Mouse (Mus musculus): ENCODE measurements around the gene 1190002N15Rik.

1190002N15Rik gene

GRCm38 (mm10) chr9:94534226-94534625, 3.7 kb downstream of the 1190002N15Rik start:
- in situ Hi-C loops (cut with MboI; ENCODE audit: low pct_unique_long_range_greater_than_20kb in 1 of 2, low sequenced_read_pairs in 2 of 2, unreplicated experiment in 1 of 2), result no loop called here

DNA sequence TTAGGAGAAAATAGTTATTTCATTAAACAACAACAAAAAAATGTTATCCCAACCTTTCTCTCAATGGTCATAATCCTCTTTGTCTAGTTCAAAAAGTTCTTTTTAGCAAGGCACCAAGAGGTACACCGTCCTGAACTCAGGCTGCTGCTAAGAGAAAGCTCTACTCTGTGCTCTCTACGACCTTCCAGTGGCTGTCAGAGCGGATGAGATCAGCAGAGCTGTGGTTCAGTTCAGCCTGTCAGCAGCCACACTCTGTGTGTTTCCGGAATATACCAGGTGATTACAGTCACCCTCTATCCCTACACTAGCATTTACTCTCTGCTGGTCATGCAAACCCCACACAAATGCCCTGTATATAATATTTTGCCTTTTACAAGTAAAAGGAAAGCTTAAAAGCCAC, 4.2 kb downstream of the 1190002N15Rik start:
- in situ Hi-C loops (cut with MboI; ENCODE audit: low pct_unique_long_range_greater_than_20kb in 1 of 2, low sequenced_read_pairs in 2 of 2, unreplicated experiment in 1 of 2), result no loop called here

DNA sequence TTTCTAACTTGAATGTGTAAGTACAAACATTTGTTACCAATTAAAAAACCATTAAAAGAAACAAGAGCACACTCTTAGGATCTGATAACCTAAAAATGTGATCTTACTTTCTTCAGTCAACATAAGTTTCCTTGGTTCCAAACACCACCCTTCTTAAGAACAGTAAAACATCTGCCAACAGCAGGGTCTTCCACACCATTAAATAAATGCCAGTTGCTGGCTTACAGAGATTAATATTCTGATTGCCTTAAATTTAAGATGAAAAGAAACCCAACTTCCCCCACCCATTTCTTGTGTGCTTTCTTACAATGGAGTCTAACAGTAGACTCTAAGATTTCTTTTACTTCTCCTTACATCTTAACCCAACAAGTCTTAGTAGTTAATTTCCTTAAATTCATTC, 7.9 kb downstream of the 1190002N15Rik start:
- in situ Hi-C loops (cut with MboI; ENCODE audit: low pct_unique_long_range_greater_than_20kb in 1 of 2, low sequenced_read_pairs in 2 of 2, unreplicated experiment in 1 of 2), result no loop called here

- in situ Hi-C loops (cut with MboI; ENCODE audit: low pct_unique_long_range_greater_than_20kb in 1 of 2, low sequenced_read_pairs in 2 of 2, unreplicated experiment in 1 of 2), result no loop called here
Measured at GRCm38 (mm10) chr9:94529146-94529746, 8.6 kb downstream of the 1190002N15Rik start.

- in situ Hi-C loops (cut with MboI; ENCODE audit: low pct_unique_long_range_greater_than_20kb in 1 of 2, low sequenced_read_pairs in 2 of 2, unreplicated experiment in 1 of 2), result no loop called here
Measured at GRCm38 (mm10) chr9:94526473-94526872, 11.4 kb downstream of the 1190002N15Rik start.

DNA sequence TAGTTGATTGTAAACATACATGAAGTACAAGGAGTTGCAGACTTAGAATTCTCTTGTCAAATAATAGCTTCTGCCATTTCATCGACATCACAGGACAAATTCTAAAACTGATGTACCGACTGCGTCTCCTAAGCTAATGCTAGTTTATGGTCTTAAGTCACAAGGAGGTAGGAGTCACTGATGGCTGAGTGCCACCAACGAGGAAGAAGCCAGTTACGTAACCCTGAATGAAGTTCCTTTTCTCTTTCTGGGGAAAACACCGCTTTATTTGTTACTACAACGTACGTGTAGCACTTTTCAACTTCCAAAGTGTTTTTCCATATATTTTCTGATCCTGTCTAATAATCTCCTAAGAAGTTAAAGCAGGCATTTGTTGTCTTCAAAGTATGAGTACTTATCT, 25.6 kb downstream of the 1190002N15Rik start:
- in situ Hi-C loops (cut with MboI; ENCODE audit: low pct_unique_long_range_greater_than_20kb in 1 of 2, low sequenced_read_pairs in 2 of 2, unreplicated experiment in 1 of 2), result no loop called here

DNA sequence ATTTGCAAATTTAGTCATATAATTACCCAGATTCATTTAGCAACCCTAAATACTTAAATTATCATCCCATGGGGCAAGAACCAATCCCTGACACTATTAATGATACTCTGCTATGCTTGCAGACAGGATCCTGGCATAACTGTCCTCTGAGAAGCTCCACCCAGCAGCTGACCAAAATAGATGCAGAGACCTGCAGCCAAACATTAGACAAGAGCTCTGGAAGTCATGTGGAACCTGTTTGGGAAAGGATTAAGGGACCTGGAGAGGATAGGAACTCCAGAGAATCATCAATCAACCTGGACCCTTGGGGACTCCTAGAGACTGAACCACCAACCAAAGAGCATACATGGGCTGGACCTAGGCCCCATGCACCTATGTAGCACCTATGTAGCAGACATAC, 26.7 kb downstream of the 1190002N15Rik start:
- in situ Hi-C loops (cut with MboI; ENCODE audit: low pct_unique_long_range_greater_than_20kb in 1 of 2, low sequenced_read_pairs in 2 of 2, unreplicated experiment in 1 of 2), result no loop called here

- in situ Hi-C loops (cut with MboI; ENCODE audit: low pct_unique_long_range_greater_than_20kb in 1 of 2, low sequenced_read_pairs in 2 of 2, unreplicated experiment in 1 of 2), result no loop called here
Measured at GRCm38 (mm10) chr9:94506980-94507379, 30.9 kb downstream of the 1190002N15Rik start.

GRCm38 (mm10) chr9:94491467-94491866, 46.4 kb downstream of the 1190002N15Rik start:
- in situ Hi-C loops (cut with MboI; ENCODE audit: low pct_unique_long_range_greater_than_20kb in 1 of 2, low sequenced_read_pairs in 2 of 2, unreplicated experiment in 1 of 2), result no loop called here

DNA sequence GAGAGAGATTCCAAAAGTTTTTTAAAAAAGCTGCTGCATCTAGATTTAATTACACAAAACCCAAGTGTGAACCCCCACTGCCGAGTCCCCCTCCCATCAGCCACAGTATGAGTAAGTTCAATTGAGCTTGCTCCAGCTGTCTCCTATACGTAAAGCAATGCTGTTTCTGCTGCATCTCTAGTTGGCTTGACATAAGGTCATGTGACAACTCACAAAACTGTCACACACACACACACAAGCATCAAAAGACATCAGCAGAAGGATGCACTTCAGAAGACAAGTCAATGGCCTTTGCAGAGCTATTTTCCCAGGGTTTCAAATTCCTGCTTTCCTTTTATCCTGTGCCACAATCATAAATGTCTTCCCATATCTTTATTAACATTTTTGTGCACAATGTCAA, 49.9 kb downstream of the 1190002N15Rik start:
- in situ Hi-C loops (cut with MboI; ENCODE audit: low pct_unique_long_range_greater_than_20kb in 1 of 2, low sequenced_read_pairs in 2 of 2, unreplicated experiment in 1 of 2), result no loop called here

DNA sequence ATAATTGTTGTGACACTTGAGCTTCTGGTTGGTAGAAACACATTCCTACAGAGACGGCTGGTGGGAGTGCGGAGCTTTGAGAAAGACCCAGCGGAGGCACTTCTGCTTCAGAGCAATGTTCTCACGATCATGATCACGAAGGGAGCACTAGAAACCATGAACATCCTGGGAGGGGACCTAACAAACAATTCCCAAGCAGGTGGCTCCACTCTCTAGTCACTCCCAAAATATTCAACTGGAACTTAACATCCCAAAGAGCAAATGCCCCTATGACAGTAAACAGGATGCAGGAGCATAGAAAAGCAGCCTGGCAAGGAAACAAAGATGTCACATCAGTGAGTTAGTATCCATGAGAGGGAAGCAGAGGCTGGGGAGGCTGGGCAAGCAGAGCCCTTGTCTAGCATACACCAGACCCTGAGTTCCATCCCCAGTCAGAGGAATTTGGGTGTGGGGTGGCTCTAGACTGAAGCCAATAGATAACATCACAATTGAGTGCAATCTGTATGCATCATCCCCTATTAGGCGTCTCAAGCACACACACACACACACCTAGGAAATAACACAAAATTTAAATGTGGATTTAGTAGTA, 54.5 kb downstream of the 1190002N15Rik start:
- in situ Hi-C loops (cut with MboI; ENCODE audit: low pct_unique_long_range_greater_than_20kb in 1 of 2, low sequenced_read_pairs in 2 of 2, unreplicated experiment in 1 of 2), result no loop called here

DNA sequence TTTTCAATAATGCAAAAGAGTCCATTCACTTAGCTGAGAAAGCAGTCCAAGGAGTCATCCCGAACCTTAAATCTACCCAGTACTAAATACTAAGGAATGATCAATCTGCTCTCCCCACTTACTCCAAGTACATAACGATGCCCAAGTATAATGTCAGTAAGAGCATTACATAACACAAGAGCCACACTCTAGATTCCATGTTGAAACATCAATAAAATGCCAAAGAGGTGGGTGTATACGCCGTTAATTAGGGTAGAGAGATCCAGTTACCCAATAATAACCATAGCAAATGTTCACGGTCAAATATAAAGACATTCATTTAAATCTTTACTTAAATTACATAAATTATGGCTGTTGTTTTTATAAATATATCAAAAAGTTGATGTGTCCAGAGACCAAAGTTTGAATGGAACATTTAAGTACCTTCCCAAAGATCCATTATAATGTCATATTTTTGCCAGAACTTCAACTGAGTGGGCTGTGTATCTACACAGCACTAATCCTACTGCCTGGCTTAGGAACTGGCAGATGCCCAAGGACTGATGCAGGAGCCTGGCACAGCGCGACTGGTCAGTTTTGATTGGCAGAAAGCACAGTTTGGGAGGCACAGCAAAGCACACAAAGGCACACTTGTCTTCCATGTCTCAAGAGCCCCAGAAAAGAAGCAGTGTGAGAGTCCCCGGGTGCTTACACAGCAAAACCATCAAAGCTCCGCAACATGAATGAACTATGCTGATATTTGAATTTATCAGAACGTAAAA, 55.5 kb downstream of the 1190002N15Rik start:
- in situ Hi-C loops (cut with MboI; ENCODE audit: low pct_unique_long_range_greater_than_20kb in 1 of 2, low sequenced_read_pairs in 2 of 2, unreplicated experiment in 1 of 2), result no loop called here

GRCm38 (mm10) chr9:94481057-94481456, 56.8 kb downstream of the 1190002N15Rik start:
- in situ Hi-C loops (cut with MboI; ENCODE audit: low pct_unique_long_range_greater_than_20kb in 1 of 2, low sequenced_read_pairs in 2 of 2, unreplicated experiment in 1 of 2), result no loop called here

GRCm38 (mm10) chr9:94479382-94479781, 58.5 kb downstream of the 1190002N15Rik start:
- in situ Hi-C loops (cut with MboI; ENCODE audit: low pct_unique_long_range_greater_than_20kb in 1 of 2, low sequenced_read_pairs in 2 of 2, unreplicated experiment in 1 of 2), result no loop called here

DNA sequence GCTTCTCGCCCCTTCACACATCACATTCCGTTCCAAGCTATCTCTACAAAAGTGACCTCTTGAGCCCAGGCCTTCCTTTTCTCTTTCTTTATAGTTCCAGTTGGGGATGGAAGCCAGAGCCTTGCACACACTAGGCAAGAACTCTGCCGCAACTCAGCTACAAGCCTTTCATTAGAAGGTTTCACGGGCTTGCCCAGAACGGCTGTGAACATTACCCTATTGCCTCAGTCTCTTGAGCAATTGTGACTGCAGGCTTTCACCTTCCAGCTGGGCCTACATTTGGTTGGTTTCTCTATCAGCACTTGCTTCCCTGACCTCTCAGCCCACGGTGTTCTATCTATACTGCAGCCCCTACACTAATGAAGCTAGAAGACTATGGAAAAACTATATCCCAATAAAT, 58.9 kb downstream of the 1190002N15Rik start:
- in situ Hi-C loops (cut with MboI; ENCODE audit: low pct_unique_long_range_greater_than_20kb in 1 of 2, low sequenced_read_pairs in 2 of 2, unreplicated experiment in 1 of 2), result no loop called here

- in situ Hi-C loops (cut with MboI; ENCODE audit: low pct_unique_long_range_greater_than_20kb in 1 of 2, low sequenced_read_pairs in 2 of 2, unreplicated experiment in 1 of 2), result no loop called here
Measured at GRCm38 (mm10) chr9:94475973-94476372, 61.9 kb downstream of the 1190002N15Rik start.

- in situ Hi-C loops (cut with MboI; ENCODE audit: low pct_unique_long_range_greater_than_20kb in 1 of 2, low sequenced_read_pairs in 2 of 2, unreplicated experiment in 1 of 2), result no loop called here
Measured at GRCm38 (mm10) chr9:94473898-94474297, 64.0 kb downstream of the 1190002N15Rik start.

DNA sequence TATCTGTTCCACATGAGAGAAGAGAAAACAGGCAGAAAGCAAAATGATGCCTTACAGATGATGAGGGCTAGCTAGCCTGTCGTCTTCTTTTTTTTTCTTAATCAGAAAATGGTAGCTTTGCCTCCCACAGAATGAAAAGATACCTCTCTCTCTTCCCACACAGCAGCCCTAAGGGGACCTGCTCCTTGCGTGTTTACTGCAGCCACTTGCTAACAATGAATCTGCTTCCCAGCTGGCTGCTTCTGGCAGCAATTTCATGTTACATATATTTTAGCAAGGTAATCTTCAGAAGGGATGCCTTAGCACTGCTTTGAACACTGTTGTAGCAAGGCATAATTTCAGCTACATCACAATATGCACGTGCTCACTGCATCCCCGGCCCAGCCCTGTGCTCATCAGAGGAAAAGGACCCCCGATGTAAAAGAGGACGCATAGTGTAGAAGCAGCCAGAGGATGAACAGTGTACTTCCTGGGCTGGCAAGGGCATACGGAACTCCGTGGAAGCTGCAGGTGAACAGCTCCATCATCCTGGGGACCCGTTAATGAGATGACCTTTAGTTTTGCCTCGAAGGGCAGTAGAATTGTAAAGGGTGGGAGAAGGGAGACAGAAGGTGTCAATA, 64.8 kb downstream of the 1190002N15Rik start:
- in situ Hi-C loops (cut with MboI; ENCODE audit: low pct_unique_long_range_greater_than_20kb in 1 of 2, low sequenced_read_pairs in 2 of 2, unreplicated experiment in 1 of 2), result no loop called here

- in situ Hi-C loops (cut with MboI; ENCODE audit: low pct_unique_long_range_greater_than_20kb in 1 of 2, low sequenced_read_pairs in 2 of 2, unreplicated experiment in 1 of 2), result no loop called here
Measured at GRCm38 (mm10) chr9:94471485-94471884, 66.4 kb downstream of the 1190002N15Rik start.
